In genomic region chr9:56072861-56073260, GRCm38 (mm10) we compare ENCODE assay signal across 21 mouse cellular contexts. TPM values are rescaled to one million over a fixed set of nuclear protein-coding genes. Genes with fewer than 3 reads are reported as not detected.
DNase-seq lines count a peak whose midpoint lies in the region; ATAC-seq and TF ChIP-seq lines count a peak whose summit lies in the region.
"Had no signal": no experiment of that assay in that cellular context is flagged by ENCODE, and none has a peak within 500 bp of the region (broad histone marks: within the 10 kb centered on the region; RNA-seq: fewer than 3 reads in every experiment).

No protein-coding gene starts in this region.

- no peak for TF ChIP-seq POLR2A in ES-Bruce4 (IDR thresholded peaks at IDR 0.05; ENCODE audit: insufficient read depth, low read length)

- H3K9ac ChIP-seq in ES-Bruce4 (ENCODE audit: low read depth, poor library complexity, severe bottlenecking): no peak overlapping the region
- H3K9ac ChIP-seq in ES-E14 (ENCODE audit: insufficient read depth, low read depth, low read length, poor library complexity, severe bottlenecking): no peak overlapping the region
- no peak overlapping the region for H3K9ac ChIP-seq in embryonic facial prominence, embryonic 14.5 days (ENCODE audit: low read depth, low read length)
- H3K9ac ChIP-seq: forebrain, embryonic 12.5 days; forebrain, postnatal 0 days; heart, embryonic 13.5 days; hindbrain, embryonic 13.5 days had no signal

- WGBS in embryonic facial prominence, embryonic 14.5 days: 50% methylated on average over 2 of the region's 2 CpGs

- H3K4me3 ChIP-seq in ES-Bruce4 (ENCODE audit: low read depth, low read length) (no peak overlapping the region), ES-E14 (ENCODE audit: insufficient read depth in 1 of 2, low read depth in 1 of 2, low read length in 2 of 2, poor library complexity in 1 of 2, severe bottlenecking in 1 of 2) (no peak overlapping the region)
- H3K4me3 ChIP-seq in embryonic facial prominence, embryonic 14.5 days (ENCODE audit: low read depth, low read length): no peak overlapping the region
- H3K4me3 ChIP-seq: forebrain, embryonic 12.5 days; heart, embryonic 13.5 days; hindbrain, embryonic 13.5 days had no signal

- H3K4me1 ChIP-seq in ES-Bruce4 (ENCODE audit: control insufficient read depth, insufficient read depth, low read length) (peaks cover 5% of the 10 kb centered on the region), ES-E14 (ENCODE audit: control insufficient read depth in 2 of 2, insufficient read depth in 2 of 2, low read length in 2 of 2, poor library complexity in 1 of 2) (peaks cover 14 to 20% of the 10 kb centered on the region in 2 experiments)
- peaks cover 9% of the 10 kb centered on the region; the same call in 1 of the 2 replicates for H3K4me1 ChIP-seq in embryonic facial prominence, embryonic 14.5 days (ENCODE audit: control insufficient read depth, insufficient read depth, low read length)

- DNase-seq in heart, adult 11 months: peak; percentile 27
- DNase-seq in heart, postnatal 4 days: no peak
- DNase-seq in ES-E14 (ENCODE audit: low read depth, low spot score): peak; percentile 19
- DNase-seq in embryonic facial prominence, embryonic 14.5 days (ENCODE audit: low spot score): peak; percentile 39
- no peak for DNase-seq in heart, adult 8-10 months (ENCODE audit: low spot score)
- DNase-seq in Muller cell, postnatal 12 days (ENCODE audit: inconsistent ontology term): no peak
- DNase-seq: adrenal gland, adult 8-10 months; adrenal gland, postnatal 36 days; cerebellum, adult 2 months; cerebellum, postnatal 10 days; embryo, embryonic 11 days; forebrain, postnatal 0 days; gastrocnemius, postnatal 14 days; kidney, adult 18-20 months had no signal

- no peak overlapping the region for H3K4me2 ChIP-seq in embryonic facial prominence, embryonic 14.5 days (ENCODE audit: low read depth, low read length)
- H3K4me2 ChIP-seq: forebrain, embryonic 12.5 days; heart, embryonic 13.5 days; hindbrain, embryonic 13.5 days had no signal

- in situ Hi-C loops in ES-E14 (cut with MboI; ENCODE audit: low sequenced_read_pairs in 2 of 2, unreplicated experiment in 2 of 2): no loop called here

- H3K27ac ChIP-seq in ES-Bruce4 (ENCODE audit: insufficient read depth, low read length): peak overlapping the region; percentile 46; the same call in 1 of the 2 replicates
- peak overlapping the region; percentile 17; the same call in 1 of the 2 replicates for H3K27ac ChIP-seq in ES-E14 (ENCODE audit: insufficient read depth, low read depth, low read length, poor library complexity, severe bottlenecking)
- H3K27ac ChIP-seq in embryonic facial prominence, embryonic 14.5 days (replicated peaks; ENCODE audit: low read depth, low read length): peak overlapping the region; percentile 35; the same call in 1 of the 2 replicates
- H3K27ac ChIP-seq: forebrain, embryonic 12.5 days; heart, embryonic 13.5 days; hindbrain, embryonic 13.5 days; hindbrain, postnatal 0 days had no signal

- no peak for TF ChIP-seq CTCF in ES-Bruce4 (IDR thresholded peaks at IDR 0.05; ENCODE audit: low read depth, low read length)

- H3K9me3 ChIP-seq in ES-Bruce4 (replicated peaks; ENCODE audit: control insufficient read depth, insufficient read depth, low read length, poor library complexity, severe bottlenecking) (no peaks in the 10 kb centered on the region), ES-E14 (ENCODE audit: control insufficient read depth, insufficient read depth, low read depth, low read length) (no peaks in the 10 kb centered on the region)
- H3K9me3 ChIP-seq in embryonic facial prominence, embryonic 14.5 days (ENCODE audit: control insufficient read depth, low read length): no peaks in the 10 kb centered on the region
- H3K9me3 ChIP-seq: forebrain, embryonic 12.5 days; hindbrain, embryonic 13.5 days had no signal

- H3K36me3 ChIP-seq in ES-Bruce4 (ENCODE audit: control insufficient read depth, insufficient read depth, low read length, poor library complexity, severe bottlenecking) (no peaks in the 10 kb centered on the region), ES-E14 (ENCODE audit: control insufficient read depth, insufficient read depth, low read length, poor library complexity, severe bottlenecking) (no peaks in the 10 kb centered on the region)
- H3K36me3 ChIP-seq in embryonic facial prominence, embryonic 14.5 days (ENCODE audit: control insufficient read depth, insufficient read depth, low read length): peaks cover 13% of the 10 kb centered on the region

- no peak for ATAC-seq in embryonic facial prominence, embryonic 14.5 days (ENCODE audit: low read depth)
- ATAC-seq: forebrain, postnatal 0 days; hindbrain, postnatal 0 days; Patski had no signal

- no peaks in the 10 kb centered on the region for H3K27me3 ChIP-seq in ES-Bruce4 (ENCODE audit: control insufficient read depth, insufficient read depth, low read length, poor library complexity, severe bottlenecking)
- no peaks in the 10 kb centered on the region for H3K27me3 ChIP-seq in embryonic facial prominence, embryonic 14.5 days (replicated peaks; ENCODE audit: control insufficient read depth, insufficient read depth, low read length)
- H3K27me3 ChIP-seq: CH12.LX; forebrain, embryonic 12.5 days; heart, embryonic 13.5 days; hindbrain, embryonic 13.5 days; Patski had no signal

- TF ChIP-seq EP300 in ES-Bruce4 (IDR thresholded peaks at IDR 0.05; ENCODE audit: insufficient read depth, low read depth, low read length): no peak

TF ChIP-seq in ES-E14, 5 proteins besides CTCF, POLR2A, EP300 and RAD21:
- TF ChIP-seq MAFK (IDR thresholded peaks at IDR 0.05; ENCODE audit: insufficient read depth, low read depth, low read length) (no peak), ZNF384 (IDR thresholded peaks at IDR 0.05; ENCODE audit: low read depth, low read length) (no peak), ZC3H11A (IDR thresholded peaks at IDR 0.05; ENCODE audit: borderline replicate concordance, low read depth, low read length) (no peak), HCFC1 (IDR thresholded peaks at IDR 0.05; ENCODE audit: borderline replicate concordance, insufficient read depth, low read length) (no peak), CHD2 (IDR thresholded peaks at IDR 0.05; ENCODE audit: low read depth, low read length) (no peak)

RNA-seq across cellular contexts. Expression of gene Pstpip1, which starts 16.9 kb away (rescaled TPM):
- 1 to 10 TPM; 1.4 to 1.5 TPM for total RNA-seq in heart, postnatal 4 days (2021)
- polyA plus RNA-seq in ES-Bruce4 (2011; ENCODE audit: insufficient read depth, insufficient read length, low read depth, missing spikeins): 3.5 and 5.2 TPM in 2 replicates
- 10.4 and 10.5 TPM in 2 replicates for total RNA-seq in ES-E14 (2012; rRNA removed)
- 2.1 and 3.4 TPM in 2 replicates for polyA plus RNA-seq in embryonic facial prominence, embryonic 14.5 days (2014; fragmentation: Nextera tagmentation; extraction: Ambion mirVana)
- 1 to 10 TPM in 3 of 4 experiments, under 1 TPM in 1; 0.97 to 2.0 (median 1.1) TPM for total RNA-seq in heart, adult 8-10 months (2022)

RNA-seq across cellular contexts. Expression of gene Rcn2, which starts 31.2 kb away (rescaled TPM):
- total RNA-seq in heart, postnatal 4 days (2021): 10 to 100 TPM; 43.6 to 44.8 TPM
- 72.3 and 82.3 TPM in 2 replicates for polyA plus RNA-seq in ES-Bruce4 (2011; ENCODE audit: insufficient read depth, insufficient read length, low read depth, missing spikeins)
- total RNA-seq in ES-E14 (2012; rRNA removed): 57.4 and 77.1 TPM in 2 replicates
- 250 and 274 TPM in 2 replicates for polyA plus RNA-seq in embryonic facial prominence, embryonic 14.5 days (2014; fragmentation: Nextera tagmentation; extraction: Ambion mirVana)
- total RNA-seq in heart, adult 8-10 months (2022): 10 to 100 TPM; 30.5 to 33.8 (median 31.8) TPM

Comparison
In these comparisons a context has a peak if more than half of its experiments do, and no peak if none do; other contexts are left out.
1. DNase-seq: peak in heart, adult 11 months (single experiment), ES-E14 (single experiment) and embryonic facial prominence, embryonic 14.5 days (single experiment); none in heart, postnatal 4 days (single experiment), heart, adult 8-10 months (single experiment) and Muller cell, postnatal 12 days (single experiment).
2. Peak in every context shown above with its lines, with median percentiles within 50 percentile points of each other: H3K27ac ChIP-seq.